Mouse (Mus musculus): ENCODE measurements at regions not wholly inside any gene's neighbourhood (a gene's known extent, or its start where the extent isn't known, plus 50 kb on each side); places are given as distances from the start of the nearest gene placed in this dataset.

- Histone ChIP-seq H3K36me3 (no peaks in the 10 kb centered on the region), H3K4me2 (no peak overlapping the region)
Measured at GRCm38 (mm10) chr4:32187154-32187553, 51.5 kb upstream of the Bach2 start.

DNA sequence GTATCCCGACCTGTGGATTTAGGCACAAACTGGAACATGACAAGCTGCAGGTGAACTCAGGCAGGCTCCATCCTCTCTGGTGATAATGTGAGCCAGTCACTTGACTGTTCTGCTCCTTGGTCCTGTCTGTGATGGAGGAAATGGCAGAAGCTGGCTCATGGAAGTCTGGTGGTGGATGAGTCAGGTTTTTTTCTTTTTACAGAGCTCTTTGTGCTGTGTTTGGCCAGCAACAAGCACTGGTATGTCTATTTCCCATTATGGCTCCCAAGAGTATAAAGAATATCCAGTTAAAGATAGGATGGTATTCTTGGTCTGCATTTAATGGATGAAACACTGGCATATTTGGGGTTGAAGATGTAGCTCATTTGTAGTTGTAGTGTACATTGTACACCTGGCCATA, 50.5 kb upstream of the Bach2 start:
- WGBS, result 96% methylated on average over 1 of the region's 1 CpGs
- Histone ChIP-seq H3K9ac (replicated peaks) (no peak overlapping the region), H3K4me2 (no peak overlapping the region), H3K4me3 (replicated peaks) (no peak overlapping the region), H3K27me3 (replicated peaks) (no peaks in the 10 kb centered on the region), H3K36me3 (no peaks in the 10 kb centered on the region), H3K4me1 (0 out of 2 replicates have a peak, but pooled peaks cover 8% of the 10 kb centered on the region), H3K9me3 (replicated peaks) (no peaks in the 10 kb centered on the region), H3K27ac (replicated peaks) (no peak overlapping the region)
- ATAC-seq (ENCODE audit: low FRiP score), result no peak

More at GRCm38 (mm10) chr4:32187154-32187553, 51.5 kb upstream of the Bach2 start:
- no peak overlapping the region for H3K9ac ChIP-seq (replicated peaks)
- H3K9me3 ChIP-seq (replicated peaks), result no peaks in the 10 kb centered on the region
- 0 out of 2 replicates have a peak, but pooled peaks cover 8% of the 10 kb centered on the region for H3K4me1 ChIP-seq
- H3K4me3 ChIP-seq (replicated peaks), result no peak overlapping the region
- no peak for ATAC-seq (ENCODE audit: low FRiP score)
- H3K27me3 ChIP-seq (replicated peaks), result no peaks in the 10 kb centered on the region
- 62% methylated on average over 4 of the region's 4 CpGs for WGBS
- no peak overlapping the region for H3K27ac ChIP-seq (replicated peaks)

DNA sequence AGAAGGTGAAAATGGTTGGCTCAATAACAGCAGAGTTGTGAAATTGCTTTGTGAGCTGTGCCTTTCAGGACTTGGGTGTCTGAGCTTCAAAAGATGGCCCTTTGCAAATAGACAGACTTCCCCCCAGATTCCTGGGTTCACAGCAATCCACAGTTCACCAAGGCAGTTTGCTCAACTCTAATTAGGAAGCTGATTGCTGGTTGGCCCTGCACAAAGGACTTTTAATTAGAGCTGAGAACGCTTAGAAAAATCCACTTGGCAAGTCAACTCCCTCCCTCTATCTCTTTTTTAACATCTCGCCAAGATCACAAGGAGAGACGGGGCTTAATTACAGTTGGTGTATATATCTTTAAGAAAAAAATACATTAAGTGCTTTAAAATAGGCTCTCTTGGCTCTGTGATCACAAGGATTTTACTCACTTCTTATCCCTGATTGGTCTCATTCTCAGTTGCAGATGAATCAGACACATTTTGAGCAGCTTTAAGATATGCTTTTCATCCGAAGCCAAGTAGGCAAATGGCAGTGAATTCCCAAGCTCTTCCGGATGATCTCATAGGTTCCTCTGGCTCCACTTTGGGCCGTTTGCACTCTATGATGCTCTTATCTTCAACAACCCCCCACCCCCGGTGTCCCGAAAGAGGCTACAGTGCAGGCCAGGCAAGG, 49.7 kb upstream of the Bach2 start:
- ATAC-seq (ENCODE audit: low FRiP score), result no peak
- Histone ChIP-seq H3K36me3 (no peaks in the 10 kb centered on the region), H3K4me3 (replicated peaks) (no peak overlapping the region), H3K4me2 (no peak overlapping the region), H3K4me1 (0 out of 2 replicates have a peak, but pooled peaks cover 8% of the 10 kb centered on the region), H3K9me3 (replicated peaks) (no peaks in the 10 kb centered on the region), H3K27ac (replicated peaks) (no peak overlapping the region), H3K9ac (replicated peaks) (no peak overlapping the region), H3K27me3 (replicated peaks) (no peaks in the 10 kb centered on the region)
- WGBS, result 58% methylated on average over 8 of the region's 8 CpGs

Data from neural tube, embryonic 15.5 days (tissue).